Mouse (Mus musculus) thymus, adult 2 months (tissue): ENCODE results near the gene Sap25. TPM values are rescaled to one million over a fixed set of nuclear protein-coding genes. Genes with fewer than 3 reads are reported as not detected.

Experiments used
- DNase-seq: peaks from one replicate; pipeline ENCODE4 v3.0.0; 2021
- H3K27ac ChIP-seq: fragments of 200-500 bp; 2 replicates; pipeline ENCODE4 v1.5.1; 2012; ENCODE audit warnings: low read length, control low read depth; ENCODE audit not compliant: control insufficient read depth, insufficient read depth
- H3K27me3 ChIP-seq: fragments of 200-500 bp; 2 replicates; pipeline ENCODE4 v1.6.1; 2012; ENCODE audit warnings: mild to moderate bottlenecking, low read length, moderate library complexity, mixed read lengths; ENCODE audit not compliant: control insufficient read depth, insufficient read depth
- H3K36me3 ChIP-seq: fragments of 200-500 bp; 2 replicates; pipeline ENCODE4 v1.6.1; 2012; ENCODE audit warnings: mild to moderate bottlenecking, low read length, moderate library complexity; ENCODE audit not compliant: control insufficient read depth, insufficient read depth
- H3K4me1 ChIP-seq: fragments of 200-500 bp; replicated peaks from 2 replicates; pipeline ENCODE4 v1.6.1; 2012; ENCODE audit warnings: low read length; ENCODE audit not compliant: control insufficient read depth, insufficient read depth
- H3K4me3 ChIP-seq: fragments of 200-500 bp; 2 replicates; pipeline ENCODE4 v1.5.1; 2012; ENCODE audit warnings: mild to moderate bottlenecking, low read length, control low read depth, moderate library complexity; ENCODE audit not compliant: control insufficient read depth, insufficient read depth
- CTCF ChIP-seq: fragments of 200-500 bp; IDR thresholded peaks from 2 replicates; pipeline ENCODE4 v1.5.1; 2012; ENCODE audit warnings: mild to moderate bottlenecking, control low read depth, low read length, moderate library complexity, borderline replicate concordance; ENCODE audit not compliant: control insufficient read depth, poor library complexity, insufficient read depth; ENCODE audit errors: extremely low read depth
- POLR2A ChIP-seq: fragments of 200-500 bp; IDR thresholded peaks from 2 replicates; pipeline ENCODE4 v1.6.1; 2012; ENCODE audit warnings: mild to moderate bottlenecking, low read length, control low read depth, moderate library complexity; ENCODE audit not compliant: control insufficient read depth, poor library complexity, insufficient read depth; ENCODE audit errors: extremely low read depth
- WGBS: fragments of 180-500 bp; shearing (Covaris S2); methylation state at CpG from one replicate; pipeline ENCODE4 v1.1.7; 2018; 5-methylcytosine and 5-hydroxymethylcytosine counted together
- polyA plus RNA-seq: library from polyadenylated mRNA; depleted of rRNA; stranded (reverse); fragments of >200 nt; gene quantifications from 2 replicates; pipeline ENCODE4 v1.2.3, GENCODE M21; 2012

The Sap25 gene
- polyA plus RNA-seq, 1 experiment: 646 TPM

- Histone ChIP-seq H3K27me3 (no peaks in the 10 kb centered on the region), H3K4me3 (no peak overlapping the region), H3K27ac (no peak overlapping the region), H3K4me1 (0 out of 2 replicates have a peak, but pooled peaks cover 5% of the 10 kb centered on the region), H3K36me3 (peaks cover 82% of the 10 kb centered on the region)
- no peak for DNase-seq
- TF ChIP-seq POLR2A (no peak), CTCF (no peak)
- WGBS: 93% methylated on average over 6 of the region's 6 CpGs
Observed at GRCm38 (mm10) chr5:137660064-137660688, 19.0 kb downstream of the Sap25 start.

GRCm38 (mm10) chr5:137663057-137663456 is 21.9 kb downstream of the Sap25 start:
- peaks cover 94% of the 10 kb centered on the region for H3K36me3 ChIP-seq
- H3K4me3 ChIP-seq: no peak overlapping the region
- no peak for DNase-seq
- no peaks in the 10 kb centered on the region for H3K4me1 ChIP-seq
- no peak for TF ChIP-seq POLR2A
- TF ChIP-seq CTCF: no peak
- WGBS: 99% methylated on average over 9 of the region's 9 CpGs
- no peaks in the 10 kb centered on the region for H3K27me3 ChIP-seq
- H3K27ac ChIP-seq: no peak overlapping the region

GRCm38 (mm10) chr5:137668971-137669370 is 27.8 kb downstream of the Sap25 start:
- 95% methylated on average over 10 of the region's 10 CpGs for WGBS
- Histone ChIP-seq H3K27me3 (no peaks in the 10 kb centered on the region), H3K36me3 (peaks cover 44% of the 10 kb centered on the region), H3K4me1 (peaks cover 16% of the 10 kb centered on the region), H3K4me3 (no peak overlapping the region), H3K27ac (no peak overlapping the region)
- DNase-seq: no peak
- no peak for TF ChIP-seq POLR2A
- TF ChIP-seq CTCF: no peak

- TF ChIP-seq CTCF (no peak), POLR2A (no peak)
- no peak overlapping the region for H3K4me3 ChIP-seq
- no peak overlapping the region for H3K27ac ChIP-seq
- H3K27me3 ChIP-seq: no peaks in the 10 kb centered on the region
- peak; percentile 47 for DNase-seq
- WGBS: 89% methylated on average over 1 of the region's 1 CpGs
- peaks cover 16% of the 10 kb centered on the region for H3K4me1 ChIP-seq
- peaks cover 33% of the 10 kb centered on the region for H3K36me3 ChIP-seq
Observed at GRCm38 (mm10) chr5:137670240-137670639, 29.1 kb downstream of the Sap25 start.

- peaks cover 20% of the 10 kb centered on the region for H3K36me3 ChIP-seq
Observed at GRCm38 (mm10) chr5:137671443-137672240, 30.5 kb downstream of the Sap25 start.

GRCm38 (mm10) chr5:137672361-137672760 is 31.2 kb downstream of the Sap25 start:
- no peak overlapping the region for H3K4me3 ChIP-seq
- 96% methylated on average over 5 of the region's 5 CpGs for WGBS
- H3K36me3 ChIP-seq: peaks cover 14% of the 10 kb centered on the region
- no peaks in the 10 kb centered on the region for H3K27me3 ChIP-seq
- no peak for DNase-seq
- no peak overlapping the region for H3K27ac ChIP-seq
- no peak for TF ChIP-seq POLR2A
- TF ChIP-seq CTCF: no peak
- peaks cover 16% of the 10 kb centered on the region for H3K4me1 ChIP-seq

More at GRCm38 (mm10) chr5:137671443-137672240, 30.5 kb downstream of the Sap25 start:
- H3K4me3 ChIP-seq: no peak overlapping the region
- no peak for TF ChIP-seq CTCF
- TF ChIP-seq POLR2A: no peak
- peaks cover 16% of the 10 kb centered on the region for H3K4me1 ChIP-seq
- WGBS: 21% methylated on average over 9 of the region's 9 CpGs
- H3K27ac ChIP-seq: peak overlapping the region; percentile 16; the same call in 1 of the 2 replicates
- no peaks in the 10 kb centered on the region for H3K27me3 ChIP-seq
- DNase-seq: no peak
